Mouse (Mus musculus) myocyte (in vitro differentiated cells): ENCODE results near the gene Mlana. TPM values are rescaled to one million over a fixed set of nuclear protein-coding genes. Genes with fewer than 3 reads are reported as not detected.

Experiments
- H3K27me3 ChIP-seq: one replicate; pipeline ENCODE4 v1.6.1; 2011; ENCODE audit not compliant: control insufficient read depth, insufficient read depth, insufficient read length
- H3K36me3 ChIP-seq: one replicate; pipeline ENCODE4 v1.6.1; 2011; ENCODE audit not compliant: control insufficient read depth, insufficient read depth
- H3K4me2 ChIP-seq: one replicate; pipeline ENCODE4 v1.6.1; 2011; ENCODE audit warnings: low read depth, control low read depth
- H3K4me3 ChIP-seq: one replicate; pipeline ENCODE4 v1.5.1; 2011; ENCODE audit warnings: mild to moderate bottlenecking, control low read depth, moderate library complexity
- H3K79me2 ChIP-seq: one replicate; pipeline ENCODE4 v1.6.1; 2011; ENCODE audit not compliant: control insufficient read depth, insufficient read depth
- H3ac ChIP-seq: one replicate; pipeline ENCODE4 v1.6.1; 2011; ENCODE audit not compliant: control insufficient read depth, insufficient read length
- CEBPB ChIP-seq: IDR thresholded peaks from 2 replicates; pipeline ENCODE4 v1.6.1; 2011; ENCODE audit warnings: mild to moderate bottlenecking, moderate library complexity; ENCODE audit not compliant: poor library complexity, insufficient read depth, severe bottlenecking
- E2F4 ChIP-seq: IDR thresholded peaks from one replicate; pipeline ENCODE4 v1.6.1; 2011; ENCODE audit warnings: mild to moderate bottlenecking, control low read depth, moderate library complexity; ENCODE audit not compliant: insufficient read depth
- MAX ChIP-seq: IDR thresholded peaks from one replicate; pipeline ENCODE4 v1.6.1; 2011; ENCODE audit warnings: low read depth, mild to moderate bottlenecking, control low read depth
- MYOD1 ChIP-seq, 3 experiments: IDR thresholded peaks; one replicate each; pipeline ENCODE4 v1.6.1; 2011; ENCODE audit warnings: control low read depth in 2 of 3, low read depth in 2 of 3, mild to moderate bottlenecking in 2 of 3, moderate library complexity in 1 of 3; ENCODE audit not compliant: insufficient read length in 2 of 3, control insufficient read depth in 1 of 3
- MYOG ChIP-seq, 3 experiments: IDR thresholded peaks; one replicate each; pipeline ENCODE4 v1.6.1; 2011; ENCODE audit warnings: control low read depth in 2 of 3, low read depth in 2 of 3, mild to moderate bottlenecking in 2 of 3; ENCODE audit not compliant: insufficient read length in 2 of 3, control insufficient read depth in 1 of 3, insufficient read depth in 1 of 3
- POLR2A ChIP-seq: IDR thresholded peaks from one replicate; pipeline ENCODE4 v1.6.1; 2011; ENCODE audit warnings: low read depth, mild to moderate bottlenecking, control low read depth, moderate library complexity; ENCODE audit not compliant: insufficient read length
- POLR2AphosphoS2 ChIP-seq: IDR thresholded peaks from one replicate; pipeline ENCODE4 v1.6.1; 2011; ENCODE audit warnings: low read depth, control low read depth; ENCODE audit not compliant: insufficient read length
- REST ChIP-seq: IDR thresholded peaks from one replicate; pipeline ENCODE4 v1.6.1; 2011; ENCODE audit warnings: mild to moderate bottlenecking, control low read depth, moderate library complexity; ENCODE audit not compliant: insufficient read depth, insufficient read length
- SRF ChIP-seq: IDR thresholded peaks from one replicate; pipeline ENCODE4 v1.6.1; 2011; ENCODE audit warnings: low read depth; ENCODE audit not compliant: control insufficient read depth, insufficient read length
- TCF12 ChIP-seq: IDR thresholded peaks from one replicate; pipeline ENCODE4 v1.6.1; 2011; ENCODE audit warnings: mild to moderate bottlenecking, control low read depth; ENCODE audit not compliant: poor library complexity, insufficient read depth, severe bottlenecking
- TCF3 ChIP-seq: IDR thresholded peaks from one replicate; pipeline ENCODE4 v1.6.1; 2011; ENCODE audit warnings: low read depth, control low read depth; ENCODE audit not compliant: insufficient read length
- USF1 ChIP-seq: IDR thresholded peaks from one replicate; pipeline ENCODE4 v1.6.1; 2011; ENCODE audit warnings: low read depth, mild to moderate bottlenecking, control low read depth, moderate library complexity
- polyA plus RNA-seq: library from polyadenylated mRNA; unstranded; fragments of >200 nt; fragmentation: generic; extraction: Trizol; gene quantifications from one replicate; pipeline ENCODE4 v1.2.1, GENCODE M21; 2012; ENCODE audit warnings: missing spikeins

Gene Mlana
- polyA plus RNA-seq, 1 experiment = not detected

DNA sequence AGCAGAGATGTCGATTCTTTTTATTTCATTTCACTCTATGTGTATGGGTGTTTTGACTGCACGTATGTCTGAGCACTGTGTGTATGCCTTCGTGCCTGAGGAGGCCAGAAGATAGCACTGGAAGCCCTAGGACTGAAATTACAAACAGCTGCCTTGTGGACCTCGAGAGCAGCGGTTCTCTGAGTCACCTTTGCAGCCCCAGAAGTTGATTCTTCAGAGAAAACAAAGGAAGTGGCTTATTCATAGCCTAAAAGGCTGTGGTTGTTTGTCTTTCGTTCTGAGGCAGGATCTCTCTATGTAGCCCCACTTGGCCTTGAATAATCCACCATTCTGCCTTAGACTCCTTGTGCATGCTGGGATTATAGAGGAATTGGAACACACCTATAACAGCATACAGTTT lies 37.9 kb upstream of the Mlana start:
- H3K27me3 ChIP-seq = no peaks in the 10 kb centered on the region
- TF ChIP-seq MYOG (IDR thresholded peaks at IDR 0.05; ENCODE audit: control insufficient read depth in 1 of 3, insufficient read depth in 1 of 3, insufficient read length in 2 of 3, low read depth in 2 of 3) (no peak), MYOD1 (IDR thresholded peaks at IDR 0.05; ENCODE audit: control insufficient read depth in 1 of 3, insufficient read length in 2 of 3, low read depth in 2 of 3) (peak in 1 of 3 experiments; percentile 30), TCF3 (no peak)
- H3K4me2 ChIP-seq = peak overlapping the region; percentile 28
- H3K79me2 ChIP-seq = no peaks in the 10 kb centered on the region
- H3K36me3 ChIP-seq = no peaks in the 10 kb centered on the region
- no peak overlapping the region for H3ac ChIP-seq
- H3K4me3 ChIP-seq = no peak overlapping the region

- H3K79me2 ChIP-seq = no peaks in the 10 kb centered on the region
- H3K36me3 ChIP-seq = no peaks in the 10 kb centered on the region
- no peak for TF ChIP-seq CEBPB
- TF ChIP-seq TCF3 = no peak
- no peak for TF ChIP-seq MAX
- no peak for TF ChIP-seq POLR2A
- TF ChIP-seq POLR2AphosphoS2 = no peak
- TF ChIP-seq USF1 = no peak
- TF ChIP-seq SRF = no peak
- no peak for TF ChIP-seq E2F4
- no peak for TF ChIP-seq MYOG (IDR thresholded peaks at IDR 0.05; ENCODE audit: control insufficient read depth in 1 of 3, insufficient read depth in 1 of 3, insufficient read length in 2 of 3, low read depth in 2 of 3)
- no peak for TF ChIP-seq MYOD1 (IDR thresholded peaks at IDR 0.05; ENCODE audit: control insufficient read depth in 1 of 3, insufficient read length in 2 of 3, low read depth in 2 of 3)
- no peak for TF ChIP-seq REST
- TF ChIP-seq TCF12 = no peak
- H3K4me3 ChIP-seq = no peak overlapping the region
- H3K4me2 ChIP-seq = no peak overlapping the region
- no peaks in the 10 kb centered on the region for H3K27me3 ChIP-seq
- no peak overlapping the region for H3ac ChIP-seq
Observed at GRCm38 (mm10) chr19:29660835-29661764, 36.5 kb upstream of the Mlana start.

GRCm38 (mm10) chr19:29661974-29662580 lies 35.5 kb upstream of the Mlana start:
- no peaks in the 10 kb centered on the region for H3K27me3 ChIP-seq
- H3K79me2 ChIP-seq = no peaks in the 10 kb centered on the region
- no peak overlapping the region for H3ac ChIP-seq
- no peak overlapping the region for H3K4me2 ChIP-seq
- no peak overlapping the region for H3K4me3 ChIP-seq
- TF ChIP-seq TCF12 (no peak), MYOG (IDR thresholded peaks at IDR 0.05; ENCODE audit: control insufficient read depth in 1 of 3, insufficient read depth in 1 of 3, insufficient read length in 2 of 3, low read depth in 2 of 3) (no peak), MYOD1 (IDR thresholded peaks at IDR 0.05; ENCODE audit: control insufficient read depth in 1 of 3, insufficient read length in 2 of 3, low read depth in 2 of 3) (no peak), USF1 (no peak), CEBPB (no peak), POLR2AphosphoS2 (no peak), MAX (no peak), REST (no peak), SRF (no peak)
- H3K36me3 ChIP-seq = no peaks in the 10 kb centered on the region

DNA sequence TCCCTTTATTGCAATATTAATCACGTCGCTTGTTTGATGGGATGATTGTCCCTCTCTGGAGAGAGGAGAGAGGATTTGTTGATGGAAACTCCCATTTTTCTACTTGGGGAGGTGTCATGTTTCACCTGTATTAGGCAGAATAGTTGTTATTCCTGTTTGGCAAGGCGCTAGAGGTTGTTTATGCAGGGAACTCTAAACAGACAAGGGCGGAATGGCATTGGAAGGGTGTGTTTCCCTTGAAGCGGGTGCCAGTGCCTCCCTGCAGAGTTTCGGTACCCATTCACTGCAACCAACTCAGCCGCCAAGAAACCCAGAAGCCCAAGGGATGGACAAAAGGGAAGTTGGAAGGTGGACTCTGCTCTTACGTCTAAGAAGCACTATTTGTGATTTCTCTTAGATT lies 33.8 kb upstream of the Mlana start:
- no peaks in the 10 kb centered on the region for H3K79me2 ChIP-seq
- H3K4me2 ChIP-seq = no peak overlapping the region
- H3K36me3 ChIP-seq = no peaks in the 10 kb centered on the region
- TF ChIP-seq POLR2A (no peak), MYOG (IDR thresholded peaks at IDR 0.05; ENCODE audit: control insufficient read depth in 1 of 3, insufficient read depth in 1 of 3, insufficient read length in 2 of 3, low read depth in 2 of 3) (no peak), USF1 (no peak), MYOD1 (IDR thresholded peaks at IDR 0.05; ENCODE audit: control insufficient read depth in 1 of 3, insufficient read length in 2 of 3, low read depth in 2 of 3) (no peak), SRF (no peak)
- H3ac ChIP-seq = no peak overlapping the region
- no peak overlapping the region for H3K4me3 ChIP-seq
- H3K27me3 ChIP-seq = no peaks in the 10 kb centered on the region

GRCm38 (mm10) chr19:29664934-29665333 lies 32.7 kb upstream of the Mlana start:
- Histone ChIP-seq H3K36me3 (no peaks in the 10 kb centered on the region), H3ac (no peak overlapping the region), H3K27me3 (no peaks in the 10 kb centered on the region), H3K79me2 (no peaks in the 10 kb centered on the region), H3K4me2 (no peak overlapping the region), H3K4me3 (no peak overlapping the region)
- TF ChIP-seq MYOD1 (IDR thresholded peaks at IDR 0.05; ENCODE audit: control insufficient read depth in 1 of 3, insufficient read length in 2 of 3, low read depth in 2 of 3) = no peak
- no peak for TF ChIP-seq USF1
- TF ChIP-seq POLR2A = no peak
- TF ChIP-seq TCF12 = no peak
- TF ChIP-seq E2F4 = no peak
- TF ChIP-seq REST = no peak
- TF ChIP-seq CEBPB = no peak
- no peak for TF ChIP-seq SRF
- no peak for TF ChIP-seq MAX
- TF ChIP-seq POLR2AphosphoS2 = no peak
- no peak for TF ChIP-seq TCF3
